Mouse (Mus musculus): ENCODE data around the gene Macf1. TPM values are rescaled to one million over a fixed set of nuclear protein-coding genes. Genes with fewer than 3 reads are reported as not detected.
A peak's percentile ranks its signal among the peaks of the same experiment; 100 is the strongest.
"Not testable (repeated sequence)": the region's sequence is repeated elsewhere in the genome, so short reads cannot be mapped to it uniquely, and the experiment has no call there.

The Macf1 gene
- total and polyA plus RNA-seq, 3 experiments, result 29.1 to 138 (median 122) TPM

GRCm38 (mm10) chr4:123670598-123670997 is 13.6 kb downstream of the Macf1 start:
- DNase-seq, result no peak

GRCm38 (mm10) chr4:123669696-123670095 is 14.5 kb downstream of the Macf1 start:
- DNase-seq, result no peak

- DNase-seq, result peak; percentile 79
These were observed 16.8 kb downstream of the Macf1 start for GRCm38 (mm10) chr4:123667260-123667867.

- DNase-seq, result no peak
These were observed 17.6 kb downstream of the Macf1 start for GRCm38 (mm10) chr4:123666517-123666916.

GRCm38 (mm10) chr4:123665681-123666278 is 18.4 kb downstream of the Macf1 start:
- no peak for DNase-seq

DNA sequence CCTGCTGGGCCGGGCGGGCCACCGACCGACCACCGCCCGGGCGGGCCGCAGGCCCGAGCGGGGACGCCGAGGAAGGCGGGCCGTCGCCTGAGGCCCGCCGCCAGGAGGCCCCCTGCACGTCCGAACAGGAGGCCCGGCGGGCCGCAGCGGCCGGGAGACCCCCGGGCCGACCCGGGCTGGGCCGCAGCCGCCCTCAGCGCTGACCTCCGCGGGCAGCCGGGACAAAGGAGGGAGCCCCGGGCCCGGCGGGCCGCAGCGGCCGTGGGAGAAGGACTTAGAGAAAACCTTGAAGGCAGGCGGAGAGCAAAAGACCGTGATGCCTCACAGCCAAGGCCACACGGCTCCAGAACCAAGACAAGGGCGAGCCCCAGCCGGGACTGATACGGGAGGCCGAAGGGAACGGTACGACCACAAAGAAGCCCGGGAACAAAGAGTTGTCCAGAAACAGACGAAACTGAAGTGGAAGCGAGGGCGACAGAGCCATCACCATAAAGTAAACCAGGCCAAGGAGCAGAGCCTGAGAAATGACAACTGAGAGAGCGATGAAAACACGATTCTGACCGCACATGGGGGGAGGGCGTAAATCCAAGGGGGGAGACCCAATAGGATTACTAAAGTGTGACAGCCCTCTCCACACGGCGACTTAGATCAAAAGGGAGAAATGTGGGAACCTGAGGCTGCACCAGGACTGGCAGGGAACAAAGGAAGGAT is 19.1 kb downstream of the Macf1 start:
- peak; percentile 84 for DNase-seq

DNA sequence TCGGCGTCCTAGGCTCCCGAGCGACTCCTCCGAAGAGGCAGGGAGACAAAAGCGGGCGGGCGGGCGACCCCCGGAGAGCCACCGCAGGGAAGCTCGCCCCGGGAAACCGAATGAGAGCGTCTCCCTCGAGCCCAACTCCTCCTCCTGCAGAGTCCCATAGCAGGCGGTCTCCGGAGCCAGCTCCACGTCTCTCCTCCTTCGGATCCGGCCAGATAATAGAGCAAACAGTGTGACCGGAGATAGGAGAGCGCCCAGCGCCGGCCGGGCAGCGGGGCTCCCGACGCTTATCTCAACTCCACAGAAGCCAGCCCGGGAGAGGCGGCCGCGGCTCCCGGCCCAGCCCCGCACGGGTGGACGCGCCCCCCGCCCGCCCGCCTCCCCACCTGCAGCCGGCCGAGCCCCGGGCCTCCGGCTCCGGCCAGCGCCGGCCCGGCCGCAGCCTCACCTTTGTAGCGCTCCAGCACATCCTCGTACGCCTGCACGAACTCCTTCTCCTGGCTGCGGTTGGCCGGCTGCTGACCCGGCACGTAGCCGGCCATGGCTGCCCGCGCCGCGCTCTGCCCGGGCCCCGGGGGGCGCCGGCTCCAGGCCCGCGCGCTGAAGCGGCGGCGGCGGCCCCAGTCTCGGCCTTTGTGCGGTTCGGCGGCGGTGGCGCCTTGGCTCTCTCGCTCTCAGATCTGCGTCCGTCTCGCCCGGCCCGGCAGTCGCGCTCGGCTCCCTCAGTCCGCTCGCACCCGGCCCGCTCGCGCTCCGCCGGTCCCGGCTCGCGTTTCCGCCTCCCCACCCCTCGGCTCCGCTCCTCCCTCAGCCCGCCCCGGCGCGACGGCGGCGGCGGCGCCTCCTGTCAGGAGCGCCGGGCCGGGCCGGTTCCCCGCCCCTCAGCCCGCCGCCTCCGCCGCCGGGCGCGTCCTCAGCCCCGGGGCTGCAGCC is 19.9 kb downstream of the Macf1 start:
- peak; percentile 90 for DNase-seq

DNA sequence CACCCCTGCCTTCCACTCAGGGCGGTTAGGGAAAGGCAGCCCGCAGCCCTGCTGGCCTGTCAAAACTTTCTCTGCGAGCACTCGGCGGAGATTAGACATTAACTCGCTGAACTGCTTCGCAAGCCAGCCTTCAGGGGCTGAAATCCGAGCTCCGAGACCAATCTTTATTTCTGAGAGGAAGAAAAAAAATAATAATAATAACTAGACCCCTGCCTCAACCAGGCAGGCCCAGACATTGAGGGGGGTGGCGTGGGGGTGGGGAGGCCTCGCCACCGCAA is 20.5 kb downstream of the Macf1 start:
- DNase-seq, result peak; percentile 50

DNA sequence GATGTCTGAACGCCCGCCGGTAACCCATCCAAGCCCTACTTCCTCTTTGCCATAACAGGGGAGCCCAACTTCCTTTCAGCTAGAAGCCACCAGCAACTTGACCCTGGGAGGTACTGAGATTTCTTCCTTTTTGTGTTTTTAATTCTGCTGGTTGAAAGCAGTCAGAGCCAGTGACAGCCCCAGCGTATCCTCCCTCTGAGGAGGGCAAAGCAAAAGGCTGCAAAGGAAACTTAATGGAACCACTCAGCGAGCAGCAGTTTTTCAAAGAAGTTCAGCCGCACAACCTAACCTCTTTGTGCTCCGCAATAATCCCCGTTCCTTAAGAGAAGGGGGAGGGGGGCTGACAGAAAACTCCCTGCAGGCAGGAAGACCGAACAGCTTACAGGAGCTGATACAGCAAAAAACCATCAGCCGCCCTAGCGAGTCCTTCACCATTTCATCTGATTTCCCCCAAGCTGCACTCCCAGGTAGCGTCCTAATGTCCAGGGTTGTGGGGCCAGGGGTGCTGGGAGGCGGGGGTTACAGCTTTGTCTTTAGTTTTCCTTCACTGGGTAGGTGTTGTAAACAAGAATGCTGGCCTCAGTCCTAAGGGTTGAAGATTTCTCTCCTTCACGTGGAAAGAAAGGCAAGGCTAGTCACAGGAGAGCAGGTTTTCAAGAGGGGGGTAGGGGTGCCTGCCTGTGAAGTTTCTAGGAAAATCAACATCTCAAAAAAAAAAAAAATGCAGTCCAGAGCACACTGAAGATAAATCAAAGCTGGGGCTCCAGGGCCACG is 21.1 kb downstream of the Macf1 start:
- DNase-seq, result peak; percentile 40

GRCm38 (mm10) chr4:123658175-123658574 is 26.0 kb downstream of the Macf1 start:
- no peak for DNase-seq

DNA sequence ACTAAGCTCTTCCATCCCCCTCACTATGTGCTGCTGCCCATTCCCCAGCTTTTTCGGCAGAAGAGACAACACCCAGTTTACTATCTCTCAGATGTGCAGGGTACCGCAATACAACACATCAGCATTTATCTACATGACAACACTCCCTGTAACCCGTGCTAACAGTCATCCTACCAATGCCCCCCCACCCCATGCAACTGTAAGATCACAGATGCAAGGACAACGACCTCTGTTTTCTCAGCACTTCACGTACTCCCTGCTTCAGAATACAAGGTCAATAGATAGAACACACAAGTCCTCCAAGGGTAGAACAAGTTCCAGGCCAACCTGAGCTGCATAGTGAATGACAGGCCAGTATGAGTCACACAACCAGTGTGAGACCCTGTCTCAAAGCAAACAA is 28.9 kb downstream of the Macf1 start:
- no peak for DNase-seq

DNA sequence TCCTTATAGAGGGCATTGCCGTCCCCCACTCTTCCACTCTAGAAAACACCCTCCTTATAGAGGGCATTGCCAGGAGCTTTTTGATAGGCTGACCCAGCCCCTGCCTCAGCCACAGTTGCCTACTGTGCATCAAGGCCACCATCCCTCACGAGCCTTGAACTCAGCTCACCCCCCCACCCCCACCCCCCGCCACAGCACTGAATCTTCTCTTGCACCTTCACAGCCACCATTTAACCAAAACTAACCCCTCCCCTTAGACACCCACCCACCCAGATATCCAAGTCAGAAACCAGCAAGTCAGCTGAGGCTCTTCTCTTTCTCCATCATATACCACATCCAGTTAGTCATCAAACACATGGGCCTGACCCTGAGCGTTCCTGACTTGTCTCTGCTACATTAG is 29.6 kb downstream of the Macf1 start:
- DNase-seq, result no peak

DNA sequence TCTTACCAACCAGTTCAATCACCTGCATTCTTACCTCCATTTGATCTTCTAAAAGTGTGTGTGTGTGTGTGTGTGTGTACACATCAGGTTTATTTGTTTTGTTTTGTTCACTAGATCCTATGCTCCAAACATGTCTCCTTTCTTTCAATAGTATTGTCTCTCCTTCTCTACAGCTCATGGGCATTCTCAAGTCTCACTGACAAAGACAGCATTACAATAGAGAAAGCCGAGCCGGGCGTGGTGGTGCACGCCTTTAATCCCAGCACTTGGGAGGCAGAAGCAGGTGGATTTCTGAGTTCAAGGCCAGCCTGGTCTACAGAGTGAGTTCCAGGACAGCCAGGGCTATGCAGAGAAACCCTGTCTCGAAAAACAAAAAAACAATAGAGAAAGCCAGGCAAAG is 30.7 kb downstream of the Macf1 start:
- DNase-seq, result not testable (repeated sequence)

- peak; percentile 48 for DNase-seq
These were observed 32.0 kb downstream of the Macf1 start for GRCm38 (mm10) chr4:123652130-123652529.

- DNase-seq, result no peak
These were observed 35.0 kb downstream of the Macf1 start for GRCm38 (mm10) chr4:123649131-123649530.

DNA sequence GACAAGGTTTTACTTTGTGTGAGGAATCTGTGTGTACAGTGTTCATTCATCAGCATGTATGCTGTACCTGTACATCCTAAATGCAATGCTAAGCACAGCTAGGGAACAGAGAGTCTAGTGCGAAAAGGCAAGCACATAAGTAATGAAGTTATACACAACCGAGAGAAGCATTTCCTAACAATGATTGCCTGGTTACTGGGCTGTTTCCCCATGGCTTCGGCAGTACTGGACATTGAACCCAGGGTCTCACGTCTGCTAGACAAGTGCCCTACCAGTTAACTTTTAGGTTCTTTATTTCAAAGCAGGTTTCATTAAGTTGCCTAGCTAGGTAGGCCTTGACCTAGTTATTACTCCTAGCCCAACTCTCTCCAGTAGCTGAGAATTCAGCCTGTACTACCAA is 36.5 kb downstream of the Macf1 start:
- no peak for DNase-seq

DNA sequence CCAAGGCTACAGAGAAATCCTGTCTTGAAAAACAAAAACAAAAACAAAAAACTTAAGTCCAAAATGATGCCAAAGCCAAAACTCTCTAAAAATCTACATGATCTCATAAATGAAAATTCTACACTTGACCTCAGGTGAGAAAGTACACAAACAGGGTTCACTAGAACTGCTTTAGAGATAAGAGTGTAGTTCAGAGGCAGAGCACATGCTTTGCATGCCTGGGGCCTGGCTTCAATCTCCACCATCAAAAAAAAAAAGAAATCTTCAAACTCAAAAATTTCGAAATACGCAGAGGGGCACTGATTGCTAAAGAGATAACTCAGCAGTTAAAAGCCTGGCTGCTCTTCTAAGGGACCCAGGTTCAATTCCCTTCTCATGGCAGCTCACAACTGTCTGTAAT is 37.1 kb downstream of the Macf1 start:
- no peak for DNase-seq

DNA sequence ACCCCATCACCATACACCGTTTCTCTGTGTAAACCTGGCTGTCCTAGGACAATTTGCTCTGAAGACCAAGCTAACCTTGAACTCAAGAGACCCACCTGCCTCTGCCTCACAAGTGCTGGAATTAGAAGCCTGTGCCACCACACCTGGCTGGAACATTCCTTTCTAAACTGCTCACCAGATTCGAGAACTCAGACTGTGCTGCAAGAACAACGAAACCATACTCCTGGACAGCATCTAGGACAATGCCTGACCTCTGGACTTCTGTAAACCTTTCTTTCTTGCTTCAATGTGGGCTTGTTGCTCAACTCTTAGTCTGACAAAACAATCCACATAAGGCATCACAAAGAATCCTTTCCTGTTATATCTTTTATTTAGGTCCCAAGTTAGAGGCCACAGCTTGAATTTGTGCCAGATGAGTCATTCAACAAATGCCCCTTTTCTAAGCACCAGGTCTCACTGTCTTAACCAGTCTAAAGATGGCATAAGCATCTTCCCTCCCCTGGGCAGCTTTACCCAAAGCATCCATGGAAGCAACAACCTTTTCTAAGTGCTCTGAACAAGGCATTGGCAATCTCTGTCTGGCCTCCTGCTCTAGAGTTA is 38.8 kb downstream of the Macf1 start:
- peak; percentile 59 for DNase-seq

GRCm38 (mm10) chr4:123643561-123643960 is 40.6 kb downstream of the Macf1 start:
- no peak for DNase-seq

- DNase-seq, result no peak
These were observed 41.3 kb downstream of the Macf1 start for GRCm38 (mm10) chr4:123642877-123643276.

GRCm38 (mm10) chr4:123637136-123637535 is 47.0 kb downstream of the Macf1 start:
- DNase-seq, result no peak
